Comparison of ENCODE assay signal across 8 mouse cellular contexts in the genomic region with DNA sequence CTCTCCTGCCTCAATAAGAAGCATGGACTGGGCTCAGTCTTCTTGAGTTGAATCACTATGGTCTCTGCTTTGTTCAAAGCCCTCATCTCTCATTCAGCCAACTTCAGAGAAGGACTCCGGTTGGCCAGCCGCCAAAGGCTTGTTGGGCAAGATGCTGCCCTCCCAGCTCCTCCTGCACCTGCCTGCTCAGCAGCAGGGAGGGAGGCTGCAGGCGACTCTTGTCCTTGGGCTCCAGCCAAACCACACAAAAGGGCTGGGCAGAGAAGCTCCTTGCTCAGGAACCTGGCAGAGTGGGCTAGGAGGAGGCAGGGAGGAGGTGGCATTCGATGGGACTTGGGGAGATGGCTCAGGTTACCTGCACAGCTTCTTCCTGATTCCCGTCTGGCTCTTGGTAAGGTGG. TPM values are rescaled to one million over a fixed set of nuclear protein-coding genes. Genes with fewer than 3 reads are reported as not detected.
DNase-seq lines count a peak whose midpoint lies in the region; ATAC-seq and TF ChIP-seq lines count a peak whose summit lies in the region.

No protein-coding gene starts in this region.

- H3K4me3 ChIP-seq in gastrocnemius, adult 2 months, result no peak overlapping the region
- H3K4me3 ChIP-seq in midbrain, postnatal 0 days (ENCODE audit: low read depth, low read length), result no peak overlapping the region

- H3K9ac ChIP-seq in midbrain, postnatal 0 days (replicated peaks; ENCODE audit: low read length, poor library complexity, severe bottlenecking), result no peak overlapping the region

- intact Hi-C loops in left cerebral cortex, postnatal 4 days (cut with DNase I), result no loop called here
- intact Hi-C loops in left cerebral cortex, postnatal 25 days (cut with DNase I), result no loop called here
- intact Hi-C loops in gastrocnemius, adult 2 months (cut with DNase I), result no loop called here

- ATAC-seq in midbrain, postnatal 0 days (ENCODE audit: low FRiP score), result no peak

- 17% methylated on average over 5 of the region's 5 CpGs for WGBS in midbrain, postnatal 0 days

- peak; percentile 93 for DNase-seq in left cerebral cortex, postnatal 4 days
- DNase-seq in left cerebral cortex, postnatal 25 days (ENCODE audit: low spot score in 2 of 2), result no peak
- DNase-seq in cerebellum, adult 18-20 months, result peak; percentile 78 to 83
- peak; percentile 75 for DNase-seq in gastrocnemius, adult 2 months
- DNase-seq in kidney, postnatal 25 days, result peak; percentile 96
- peak; percentile 81 for DNase-seq in midbrain, postnatal 0 days (ENCODE audit: low spot score)
- DNase-seq in thymus, postnatal 10 days (ENCODE audit: low spot score in 2 of 2), result no peak
- no peak for DNase-seq in embryo, embryonic 10 days (ENCODE audit: low spot score)

- peak overlapping the region; percentile 27 for H3K4me2 ChIP-seq in midbrain, postnatal 0 days (ENCODE audit: low read depth, low read length, poor library complexity, severe bottlenecking)

- peaks cover 34% of the 10 kb centered on the region for H3K4me1 ChIP-seq in midbrain, postnatal 0 days (ENCODE audit: insufficient read depth, low read length)

- peak overlapping the region; percentile 86 for H3K27ac ChIP-seq in gastrocnemius, adult 2 months
- H3K27ac ChIP-seq in midbrain, postnatal 0 days (ENCODE audit: low read depth, low read length), result peak overlapping the region; percentile 47; the same call in 1 of the 2 replicates

- no peak for TF ChIP-seq CTCF in gastrocnemius, adult 2 months (IDR thresholded peaks at IDR 0.05)
- no peak for TF ChIP-seq CTCF in midbrain, postnatal 0 days (IDR thresholded peaks at IDR 0.05)

- no peaks in the 10 kb centered on the region for H3K27me3 ChIP-seq in midbrain, postnatal 0 days (ENCODE audit: insufficient read depth, low read length)

- no peaks in the 10 kb centered on the region for H3K9me3 ChIP-seq in midbrain, postnatal 0 days (ENCODE audit: low read length)

- H3K36me3 ChIP-seq in midbrain, postnatal 0 days (ENCODE audit: insufficient read depth, low read length), result no peaks in the 10 kb centered on the region

RNA-seq across cellular contexts. Expression of gene Nuak2, which starts 3.3 kb away (rescaled TPM):
- 1 to 10 TPM; 2.6 to 3.2 TPM for total RNA-seq in left cerebral cortex, postnatal 4 days (2021)
- total RNA-seq in left cerebral cortex, postnatal 25 days (2021), result under 1 TPM; 0.94 to 0.96 TPM
- total RNA-seq in gastrocnemius, adult 2 months (2021), result under 1 TPM; 0.38 to 0.98 TPM
- 7.0 and 7.1 TPM in 2 replicates for total RNA-seq in midbrain, postnatal 0 days (2014; rRNA removed)
- 9.9 TPM in 2 replicates for polyA plus RNA-seq in midbrain, postnatal 0 days (2015; fragmentation: Nextera tagmentation; extraction: Ambion mirVana)

RNA-seq across cellular contexts. Expression of gene Klhdc8a, which starts 20.8 kb away (rescaled TPM):
- total RNA-seq in left cerebral cortex, postnatal 4 days (2021), result 10 to 100 TPM in 1 of 2 experiments, 1 to 10 TPM in 1; 9.1 to 10.7 TPM
- 10 to 100 TPM; 11.3 to 14.1 TPM for total RNA-seq in left cerebral cortex, postnatal 25 days (2021)
- total RNA-seq in gastrocnemius, adult 2 months (2021), result under 1 TPM; 0.13 to 0.31 TPM
- 29.5 and 31.1 TPM in 2 replicates for total RNA-seq in midbrain, postnatal 0 days (2014; rRNA removed)
- 12.4 and 14.8 TPM in 2 replicates for polyA plus RNA-seq in midbrain, postnatal 0 days (2015; fragmentation: Nextera tagmentation; extraction: Ambion mirVana)

Comparison
In these comparisons a context has a peak if more than half of its experiments do, and no peak if none do; other contexts are left out.
1. DNase-seq: peak in left cerebral cortex, postnatal 4 days (single experiment), cerebellum, adult 18-20 months (2 of 2), gastrocnemius, adult 2 months (single experiment), kidney, postnatal 25 days (2 of 2) and midbrain, postnatal 0 days (single experiment); none in left cerebral cortex, postnatal 25 days (0 of 2), thymus, postnatal 10 days (0 of 2) and embryo, embryonic 10 days (single experiment).
2. RNA of gene Klhdc8a, which starts 20.8 kb away (total RNA-seq): 29.5 to 31.1 TPM in midbrain, postnatal 0 days, 11.3 to 14.1 TPM in left cerebral cortex, postnatal 25 days and 9.1 to 10.7 TPM in left cerebral cortex, postnatal 4 days; 0.13 to 0.31 TPM in gastrocnemius, adult 2 months; every median in the first group is over 4 times any median in the second.